Mouse (Mus musculus) small intestine, adult 2 months (tissue): Measurements from ENCODE around the gene Gc.

Source experiments
- CTCF ChIP-seq: fragments of 200-500 bp; IDR thresholded peaks from 2 replicates; pipeline ENCODE4 v1.5.1; 2012; ENCODE audit warnings: low read depth, mild to moderate bottlenecking, control low read depth, inconsistent platforms, low read length, moderate library complexity, mixed read lengths; ENCODE audit not compliant: insufficient replicate concordance, insufficient read length; ENCODE audit errors: extremely low read depth
- POLR2A ChIP-seq: fragments of 200-500 bp; IDR thresholded peaks from 2 replicates; pipeline ENCODE4 v1.6.1; 2012; ENCODE audit warnings: low read depth, mild to moderate bottlenecking, control low read depth, inconsistent platforms, low read length, moderate library complexity

DNA sequence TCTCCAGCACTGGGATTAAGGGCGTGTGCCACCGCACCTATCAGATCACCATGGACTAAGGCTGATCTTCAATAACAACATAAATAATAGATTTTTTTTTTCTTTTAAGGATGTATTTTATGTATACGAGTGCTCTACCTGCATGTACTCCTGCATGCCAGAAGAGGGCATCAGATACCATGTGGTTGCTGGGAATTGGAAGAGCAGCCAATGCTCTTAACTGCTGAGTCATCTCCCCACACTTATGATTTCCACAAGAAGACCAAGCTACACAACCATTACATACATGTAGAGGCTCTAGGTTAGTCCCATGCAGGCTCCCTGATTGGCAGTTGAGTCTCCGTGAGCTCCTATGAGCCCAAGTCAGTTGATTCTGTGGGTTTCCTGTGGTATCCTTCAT is 13.3 kb downstream of the Gc start:
- TF ChIP-seq CTCF (no peak), POLR2A (no peak)
